Mouse (Mus musculus): ENCODE results near the gene Zfp40. TPM values are rescaled to one million over a fixed set of nuclear protein-coding genes. Genes with fewer than 3 reads are reported as not detected.
A peak's percentile ranks its signal among the peaks of the same experiment; 100 is the strongest.

Gene Zfp40
- total RNA-seq (2012; rRNA removed) (0.85 and 0.89 TPM in 2 replicates), polyA plus RNA-seq (2012; ENCODE audit: insufficient read depth in 1 of 2, insufficient read length in 2 of 2, low read depth in 1 of 2, low replicate concordance in 2 of 2, missing spikeins in 1 of 2) (1 to 10 TPM in 1 of 2 experiments, not detected in 1; 1.3 TPM)

GRCm38 (mm10) chr17:23192453-23193379, at the start of gene Zfp40:
Zfp40 (minus strand) TSS chr17:23193252.
- peak; percentile 95 for DNase-seq (ENCODE audit: low read depth, low spot score)
- H3K4me3 ChIP-seq (ENCODE audit: control insufficient read depth in 1 of 2, insufficient read depth in 1 of 2, low read depth in 2 of 2, low read length in 2 of 2): peak within 1 kb of the TSS; percentile 80 to 96
- no peaks in the 10 kb centered on the region for H3K4me1 ChIP-seq (ENCODE audit: control insufficient read depth in 1 of 2, insufficient read depth in 2 of 2, low read length in 2 of 2)
- no peaks in the 10 kb centered on the region; a peak in 1 of 4 replicates for H3K27me3 ChIP-seq (ENCODE audit: control insufficient read depth in 1 of 2, insufficient read depth in 2 of 2, low read length in 2 of 2)
- peak within 1 kb of the TSS; percentile 89 for H3K27ac ChIP-seq (ENCODE audit: control insufficient read depth, low read depth, low read length)
- TF ChIP-seq ZNF384 (IDR thresholded peaks at IDR 0.05; ENCODE audit: low read depth, low read length) (peak; percentile 75), KAT2A (conservative IDR thresholded peaks at IDR 0.05; ENCODE audit: low read depth, low read length) (no peak), NRF1 (IDR thresholded peaks at IDR 0.05; ENCODE audit: insufficient read depth, low read depth, low read length, poor library complexity, severe bottlenecking) (no peak), E2F4 (IDR thresholded peaks at IDR 0.05; ENCODE audit: borderline replicate concordance, low read depth, low read length) (no peak), TCF12 (IDR thresholded peaks at IDR 0.05; ENCODE audit: low read depth, low read length) (peak; percentile 81), MYB (IDR thresholded peaks at IDR 0.05; ENCODE audit: low read depth, low read length) (no peak), HCFC1 (IDR thresholded peaks at IDR 0.05; ENCODE audit: low read depth, low read length) (peak; percentile 69), EP300 (IDR thresholded peaks at IDR 0.05; ENCODE audit: low read depth in 1 of 2, low read length in 2 of 2) (peak; percentile 40 to 61; a peak in 2 of 4 replicates), ZMIZ1 (IDR thresholded peaks at IDR 0.05; ENCODE audit: low read depth, low read length) (no peak), CHD1 (IDR thresholded peaks at IDR 0.05; ENCODE audit: low read depth, low read length) (no peak), ELF1 (IDR thresholded peaks at IDR 0.05; ENCODE audit: low read depth, low read length) (no peak), GATA1 (IDR thresholded peaks at IDR 0.05; ENCODE audit: low read depth, low read length) (peak; percentile 70), USF2 (IDR thresholded peaks at IDR 0.05; ENCODE audit: borderline replicate concordance in 1 of 2, insufficient read depth in 1 of 2, low read depth in 1 of 2, low read length in 2 of 2) (no peak), RAD21 (IDR thresholded peaks at IDR 0.05; ENCODE audit: low read depth, low read length) (no peak), MAZ (IDR thresholded peaks at IDR 0.05; ENCODE audit: low read depth, low read length) (no peak), MAX (IDR thresholded peaks at IDR 0.05; ENCODE audit: low read length) (no peak), POLR2A (IDR thresholded peaks at IDR 0.05; ENCODE audit: control insufficient read depth in 1 of 2, insufficient read depth in 1 of 2, low read depth in 1 of 2, low read length in 2 of 2, poor library complexity in 1 of 2) (peak in 1 of 2 experiments; percentile 58; a peak in 1 of 4 replicates), ETS1 (IDR thresholded peaks at IDR 0.05; ENCODE audit: low read depth, low read length) (peak; percentile 40; the same call in 1 of the 2 replicates), ZKSCAN1 (IDR thresholded peaks at IDR 0.05; ENCODE audit: low read depth, low read length) (no peak), MXI1 (IDR thresholded peaks at IDR 0.05; ENCODE audit: low read depth, low read length) (peak; percentile 65), NELFE (IDR thresholded peaks at IDR 0.05; ENCODE audit: low read depth, low read length) (peak; percentile 19; the same call in 1 of the 2 replicates), MYC (IDR thresholded peaks at IDR 0.05; ENCODE audit: low read depth, low read length) (no peak), BHLHE40 (IDR thresholded peaks at IDR 0.05; ENCODE audit: borderline replicate concordance, low read depth, low read length) (no peak), SIN3A (IDR thresholded peaks at IDR 0.05; ENCODE audit: low read length) (no peak; the same call in 1 of the 2 replicates)
- peaks cover 0 to 2% of the 10 kb centered on the region in 2 experiments; a peak in 1 of 4 replicates for H3K36me3 ChIP-seq (ENCODE audit: control insufficient read depth in 1 of 2, insufficient read depth in 2 of 2, low read length in 2 of 2)
- no peaks in the 10 kb centered on the region for H3K79me2 ChIP-seq (ENCODE audit: control insufficient read depth, insufficient read depth, low read length, poor library complexity)
- peak within 1 kb of the TSS; percentile 73 for H3K9ac ChIP-seq (ENCODE audit: control insufficient read depth, low read depth, low read length, poor library complexity, severe bottlenecking)
- no peaks in the 10 kb centered on the region for H3K9me3 ChIP-seq (replicated peaks; ENCODE audit: insufficient read depth, low read length)
